Mouse (Mus musculus) ES-Bruce4 (cell line): ENCODE measurements around the gene 6430548M08Rik.

ENCODE experiments used
- CTCF ChIP-seq: IDR thresholded peaks from one replicate; pipeline ENCODE4 v1.8.1; 2011; ENCODE audit warnings: low read depth, low read length
- EP300 ChIP-seq: IDR thresholded peaks from 2 replicates; pipeline ENCODE4 v1.6.1; 2011; ENCODE audit warnings: low read depth, low read length; ENCODE audit not compliant: insufficient read depth
- POLR2A ChIP-seq: IDR thresholded peaks from one replicate; pipeline ENCODE4 v1.8.1; 2011; ENCODE audit warnings: low read length; ENCODE audit not compliant: insufficient read depth

DNA sequence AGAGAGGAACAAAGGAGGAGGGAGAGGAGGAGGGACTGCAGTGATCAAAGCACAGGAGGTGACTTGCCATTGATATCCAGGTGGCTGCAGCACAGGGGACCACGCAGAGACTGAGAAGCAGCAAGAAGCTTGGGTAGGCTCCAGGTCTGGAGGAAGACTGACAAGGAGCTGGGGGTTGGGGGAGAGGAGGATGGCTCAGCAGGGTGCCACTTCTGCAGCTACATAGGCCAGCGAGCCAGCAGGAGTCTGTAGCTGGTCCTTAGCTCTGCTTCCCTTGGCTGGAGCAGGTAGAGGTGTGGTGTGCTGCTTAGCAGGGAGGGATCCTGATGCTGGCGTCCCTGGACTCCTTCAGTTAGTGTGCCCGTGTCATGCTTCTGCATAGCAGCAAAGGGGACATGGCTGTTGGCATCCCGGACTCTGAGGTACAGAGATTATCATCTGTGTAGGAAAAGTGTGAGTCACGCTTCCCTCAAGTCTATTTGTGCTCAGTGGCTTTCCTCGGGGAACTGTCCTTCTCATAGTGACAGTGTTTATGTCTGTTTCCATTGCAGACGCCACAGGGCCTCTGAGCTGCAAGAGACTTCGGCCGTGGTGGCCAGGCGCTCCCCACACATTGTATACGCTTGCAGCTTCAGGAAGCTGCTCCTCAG, 30.8 kb downstream of the 6430548M08Rik start:
- TF ChIP-seq POLR2A (no peak), CTCF (no peak), EP300 (no peak)
